Mouse (Mus musculus): ENCODE measurements around the gene Agpat3. TPM values are rescaled to one million over a fixed set of nuclear protein-coding genes. Genes with fewer than 3 reads are reported as not detected.

Agpat3 gene
- total and polyA plus RNA-seq, 2 experiments: 132 to 351 TPM

- Histone ChIP-seq H3K36me3 (ENCODE audit: control insufficient read depth, insufficient read depth, low read length) (peaks cover 1% of the 10 kb centered on the region; the same call in 1 of the 2 replicates), H3K27ac (replicated peaks; ENCODE audit: insufficient read depth, low read depth, low read length) (no peak overlapping the region), H3K27me3 (ENCODE audit: control insufficient read depth, insufficient read depth, low read length) (no peaks in the 10 kb centered on the region), H3K79me2 (ENCODE audit: control insufficient read depth, insufficient read depth, low read length) (peaks cover 15% of the 10 kb centered on the region; the same call in 1 of the 2 replicates), H3K9ac (ENCODE audit: low read depth, low read length) (no peak overlapping the region), H3K4me3 (ENCODE audit: insufficient read depth, low read depth, low read length) (no peak overlapping the region), H3K4me1 (ENCODE audit: control insufficient read depth, insufficient read depth, low read length) (peaks cover 16% of the 10 kb centered on the region)
- WGBS: 78% methylated on average over 5 of the region's 5 CpGs
- no peak for TF ChIP-seq CTCF (IDR thresholded peaks at IDR 0.05; ENCODE audit: low read depth, low read length)
- no peak for TF ChIP-seq POLR2A (IDR thresholded peaks at IDR 0.05; ENCODE audit: extremely low read depth, insufficient read depth, low read length)
- DNase-seq (ENCODE audit: extremely low read depth, low read depth, low spot score): no peak
Observed at GRCm38 (mm10) chr10:78288135-78288534, 64.2 kb downstream of the Agpat3 start.

- 46% methylated on average over 22 of the region's 22 CpGs for WGBS
- Histone ChIP-seq H3K27me3 (ENCODE audit: control insufficient read depth, insufficient read depth, low read length) (no peaks in the 10 kb centered on the region), H3K4me1 (ENCODE audit: control insufficient read depth, insufficient read depth, low read length) (peaks cover 10% of the 10 kb centered on the region; the same call in 1 of the 2 replicates), H3K36me3 (ENCODE audit: control insufficient read depth, insufficient read depth, low read length) (peaks cover 1% of the 10 kb centered on the region; the same call in 1 of the 2 replicates), H3K9ac (ENCODE audit: low read depth, low read length) (no peak overlapping the region), H3K27ac (replicated peaks; ENCODE audit: insufficient read depth, low read depth, low read length) (no peak overlapping the region), H3K79me2 (ENCODE audit: control insufficient read depth, insufficient read depth, low read length) (peaks cover 15% of the 10 kb centered on the region; the same call in 1 of the 2 replicates), H3K4me3 (ENCODE audit: insufficient read depth, low read depth, low read length) (no peak overlapping the region)
- no peak for TF ChIP-seq CTCF (IDR thresholded peaks at IDR 0.05; ENCODE audit: low read depth, low read length)
- TF ChIP-seq POLR2A (IDR thresholded peaks at IDR 0.05; ENCODE audit: extremely low read depth, insufficient read depth, low read length): no peak
- DNase-seq (ENCODE audit: extremely low read depth, low read depth, low spot score): peak; percentile 55
Observed at GRCm38 (mm10) chr10:78287465-78288132, 64.7 kb downstream of the Agpat3 start.

DNA sequence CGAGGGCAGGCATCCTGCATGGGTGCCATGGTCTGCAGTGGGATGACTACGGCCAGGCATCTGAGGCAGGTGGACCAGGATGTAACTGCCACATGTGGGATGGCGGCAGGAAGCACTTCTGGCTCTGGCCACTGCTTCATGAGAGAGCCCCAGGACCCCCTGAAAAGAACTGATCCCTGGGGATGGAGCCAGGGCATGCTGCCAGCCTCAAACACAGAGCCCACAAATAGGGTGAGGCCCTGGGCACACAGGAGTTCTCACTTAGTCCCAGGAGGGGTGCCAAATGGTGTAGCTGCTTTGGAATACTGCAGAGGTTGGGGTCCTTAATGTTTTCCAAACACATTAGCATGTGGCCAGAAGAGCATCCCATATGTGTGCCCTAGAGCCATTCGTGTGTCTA lies 66.3 kb downstream of the Agpat3 start:
- no peak for DNase-seq (ENCODE audit: extremely low read depth, low read depth, low spot score)
- Histone ChIP-seq H3K79me2 (ENCODE audit: control insufficient read depth, insufficient read depth, low read length) (peaks cover 4% of the 10 kb centered on the region; the same call in 1 of the 2 replicates), H3K27me3 (ENCODE audit: control insufficient read depth, insufficient read depth, low read length) (no peaks in the 10 kb centered on the region), H3K9ac (ENCODE audit: low read depth, low read length) (no peak overlapping the region), H3K4me1 (ENCODE audit: control insufficient read depth, insufficient read depth, low read length) (peaks cover 2% of the 10 kb centered on the region; the same call in 1 of the 2 replicates), H3K27ac (replicated peaks; ENCODE audit: insufficient read depth, low read depth, low read length) (no peak overlapping the region), H3K36me3 (ENCODE audit: control insufficient read depth, insufficient read depth, low read length) (peaks cover 5% of the 10 kb centered on the region; the same call in 1 of the 2 replicates), H3K4me3 (ENCODE audit: insufficient read depth, low read depth, low read length) (no peak overlapping the region)
- TF ChIP-seq CTCF (IDR thresholded peaks at IDR 0.05; ENCODE audit: low read depth, low read length) (no peak), POLR2A (IDR thresholded peaks at IDR 0.05; ENCODE audit: extremely low read depth, insufficient read depth, low read length) (no peak)
- 97% methylated on average over 4 of the region's 4 CpGs for WGBS

- peaks cover 4% of the 10 kb centered on the region; the same call in 1 of the 2 replicates for H3K79me2 ChIP-seq (ENCODE audit: control insufficient read depth, insufficient read depth, low read length)
- 91% methylated on average over 6 of the region's 6 CpGs for WGBS
- H3K27me3 ChIP-seq (ENCODE audit: control insufficient read depth, insufficient read depth, low read length): no peaks in the 10 kb centered on the region
- no peak overlapping the region for H3K9ac ChIP-seq (ENCODE audit: low read depth, low read length)
- H3K36me3 ChIP-seq (ENCODE audit: control insufficient read depth, insufficient read depth, low read length): peaks cover 5% of the 10 kb centered on the region; the same call in 1 of the 2 replicates
- no peak for DNase-seq (ENCODE audit: extremely low read depth, low read depth, low spot score)
- no peak for TF ChIP-seq POLR2A (IDR thresholded peaks at IDR 0.05; ENCODE audit: extremely low read depth, insufficient read depth, low read length)
- TF ChIP-seq CTCF (IDR thresholded peaks at IDR 0.05; ENCODE audit: low read depth, low read length): no peak
- no peak overlapping the region for H3K4me3 ChIP-seq (ENCODE audit: insufficient read depth, low read depth, low read length)
- no peak overlapping the region for H3K27ac ChIP-seq (replicated peaks; ENCODE audit: insufficient read depth, low read depth, low read length)
- H3K4me1 ChIP-seq (ENCODE audit: control insufficient read depth, insufficient read depth, low read length): peaks cover 2% of the 10 kb centered on the region; the same call in 1 of the 2 replicates
Observed at GRCm38 (mm10) chr10:78285409-78285808, 66.9 kb downstream of the Agpat3 start.

GRCm38 (mm10) chr10:78284812-78285211 lies 67.5 kb downstream of the Agpat3 start:
- peaks cover 2% of the 10 kb centered on the region; the same call in 1 of the 2 replicates for H3K4me1 ChIP-seq (ENCODE audit: control insufficient read depth, insufficient read depth, low read length)
- DNase-seq (ENCODE audit: extremely low read depth, low read depth, low spot score): no peak
- 89% methylated on average over 12 of the region's 12 CpGs for WGBS
- H3K36me3 ChIP-seq (ENCODE audit: control insufficient read depth, insufficient read depth, low read length): peaks cover 5% of the 10 kb centered on the region; the same call in 1 of the 2 replicates
- no peaks in the 10 kb centered on the region for H3K27me3 ChIP-seq (ENCODE audit: control insufficient read depth, insufficient read depth, low read length)
- no peak overlapping the region for H3K4me3 ChIP-seq (ENCODE audit: insufficient read depth, low read depth, low read length)
- H3K79me2 ChIP-seq (ENCODE audit: control insufficient read depth, insufficient read depth, low read length): peaks cover 4% of the 10 kb centered on the region; the same call in 1 of the 2 replicates
- H3K27ac ChIP-seq (replicated peaks; ENCODE audit: insufficient read depth, low read depth, low read length): no peak overlapping the region
- no peak for TF ChIP-seq POLR2A (IDR thresholded peaks at IDR 0.05; ENCODE audit: extremely low read depth, insufficient read depth, low read length)
- no peak for TF ChIP-seq CTCF (IDR thresholded peaks at IDR 0.05; ENCODE audit: low read depth, low read length)
- H3K9ac ChIP-seq (ENCODE audit: low read depth, low read length): no peak overlapping the region

- no peak for DNase-seq (ENCODE audit: extremely low read depth, low read depth, low spot score)
- H3K79me2 ChIP-seq (ENCODE audit: control insufficient read depth, insufficient read depth, low read length): no peaks in the 10 kb centered on the region
- no peak overlapping the region for H3K9ac ChIP-seq (ENCODE audit: low read depth, low read length)
- H3K27me3 ChIP-seq (ENCODE audit: control insufficient read depth, insufficient read depth, low read length): no peaks in the 10 kb centered on the region
- H3K36me3 ChIP-seq (ENCODE audit: control insufficient read depth, insufficient read depth, low read length): peaks cover 19% of the 10 kb centered on the region; the same call in 1 of the 2 replicates
- H3K4me3 ChIP-seq (ENCODE audit: insufficient read depth, low read depth, low read length): no peak overlapping the region
- no peak for TF ChIP-seq CTCF (IDR thresholded peaks at IDR 0.05; ENCODE audit: low read depth, low read length)
- no peak for TF ChIP-seq POLR2A (IDR thresholded peaks at IDR 0.05; ENCODE audit: extremely low read depth, insufficient read depth, low read length)
- 89% methylated on average over 4 of the region's 4 CpGs for WGBS
- no peaks in the 10 kb centered on the region for H3K4me1 ChIP-seq (ENCODE audit: control insufficient read depth, insufficient read depth, low read length)
- H3K27ac ChIP-seq (replicated peaks; ENCODE audit: insufficient read depth, low read depth, low read length): no peak overlapping the region
Observed at GRCm38 (mm10) chr10:78282411-78282810, 69.9 kb downstream of the Agpat3 start.
